8 mouse cellular contexts compared by ENCODE assay signal in genomic region chr19:23373287-23373686, GRCm38 (mm10).
DNase-seq lines count a peak whose midpoint lies in the region; TF ChIP-seq lines count a peak whose summit lies in the region.

No protein-coding gene starts in this region.

- no peak overlapping the region for H3K9ac ChIP-seq in ES-Bruce4 (ENCODE audit: low read depth, poor library complexity, severe bottlenecking)

- H3K27ac ChIP-seq in ES-Bruce4 (ENCODE audit: insufficient read depth, low read length): no peak overlapping the region
- no peak overlapping the region for H3K27ac ChIP-seq in embryonic fibroblast, embryonic 13.5 days (ENCODE audit: insufficient read depth, low read length)

- peaks cover 3% of the 10 kb centered on the region for H3K27me3 ChIP-seq in ES-Bruce4 (ENCODE audit: control insufficient read depth, insufficient read depth, low read length, poor library complexity, severe bottlenecking)

- no peaks in the 10 kb centered on the region for H3K36me3 ChIP-seq in ES-Bruce4 (ENCODE audit: control insufficient read depth, insufficient read depth, low read length, poor library complexity, severe bottlenecking)

- intact Hi-C loops in heart, postnatal 25 days (cut with DNase I): loop anchor here (1.0 kb wide), 1 partner anchor 150 kb away; no protein-coding TSS in a partner anchor

- TF ChIP-seq EP300 in ES-Bruce4 (IDR thresholded peaks at IDR 0.05; ENCODE audit: insufficient read depth, low read depth, low read length): no peak

- DNase-seq in adrenal gland, postnatal 14 days: peak; percentile 66
- DNase-seq in heart, postnatal 25 days (ENCODE audit: low spot score): peak; percentile 32
- peak; percentile 22 to 66 for DNase-seq in layer of hippocampus, adult 8-10 months (ENCODE audit: low spot score in 2 of 2)
- DNase-seq in lung, postnatal 25 days (ENCODE audit: low spot score): peak; percentile 43
- peak; percentile 72 to 75 for DNase-seq in right cerebral cortex, adult 2 months (ENCODE audit: low spot score in 2 of 2)
- DNase-seq in yolk sac, embryonic 10.5 days (ENCODE audit: low spot score): peak; percentile 22

- no peaks in the 10 kb centered on the region for H3K9me3 ChIP-seq in ES-Bruce4 (replicated peaks; ENCODE audit: control insufficient read depth, insufficient read depth, low read length, poor library complexity, severe bottlenecking)

- no peak overlapping the region for H3K4me3 ChIP-seq in ES-Bruce4 (ENCODE audit: low read depth, low read length)
- no peak overlapping the region for H3K4me3 ChIP-seq in embryonic fibroblast, embryonic 13.5 days (ENCODE audit: insufficient read depth, low read length)

- H3K4me1 ChIP-seq in ES-Bruce4 (ENCODE audit: control insufficient read depth, insufficient read depth, low read length): no peaks in the 10 kb centered on the region
- H3K4me1 ChIP-seq in embryonic fibroblast, embryonic 13.5 days (ENCODE audit: control insufficient read depth, insufficient read depth, low read length): peaks cover 4% of the 10 kb centered on the region; the same call in 1 of the 2 replicates

- TF ChIP-seq CTCF in ES-Bruce4 (IDR thresholded peaks at IDR 0.05; ENCODE audit: low read depth, low read length): peak; percentile 68
- TF ChIP-seq CTCF in embryonic fibroblast, embryonic 13.5 days (IDR thresholded peaks at IDR 0.05; ENCODE audit: borderline replicate concordance, insufficient read depth, low read length): peak; percentile 49; the same call in 1 of the 2 replicates

- no peak for TF ChIP-seq POLR2A in ES-Bruce4 (IDR thresholded peaks at IDR 0.05; ENCODE audit: insufficient read depth, low read length)
- no peak for TF ChIP-seq POLR2A in embryonic fibroblast, embryonic 13.5 days (IDR thresholded peaks at IDR 0.05; ENCODE audit: low read depth, low read length)

Comparison
In these comparisons a context has a peak if more than half of its experiments do, and no peak if none do; other contexts are left out.
1. DNase-seq: peak in every context shown above with its lines; median percentile 74 in right cerebral cortex, adult 2 months; 66 in adrenal gland, postnatal 14 days; 44 in layer of hippocampus, adult 8-10 months; 43 in lung, postnatal 25 days; 32 in heart, postnatal 25 days; 22 in yolk sac, embryonic 10.5 days.